Mouse (Mus musculus) layer of hippocampus, adult 11-12 months (tissue): ENCODE results near the gene Glt1d1.

ENCODE experiments used
- DNase-seq: peaks from one replicate; pipeline ENCODE4 v3.0.0; 2022; ENCODE audit warnings: low spot score

Glt1d1 gene

GRCm38 (mm10) chr5:127631671-127632070, 391 bp upstream of the Glt1d1 start:
- DNase-seq: no peak

- no peak for DNase-seq
These were observed 1.1 kb downstream of the Glt1d1 start for GRCm38 (mm10) chr5:127633188-127633587.

- DNase-seq: no peak
These were observed 1.6 kb downstream of the Glt1d1 start for GRCm38 (mm10) chr5:127633666-127634065.

GRCm38 (mm10) chr5:127637622-127638021, 5.6 kb downstream of the Glt1d1 start:
- no peak for DNase-seq

GRCm38 (mm10) chr5:127638177-127638576, 6.1 kb downstream of the Glt1d1 start:
- no peak for DNase-seq

- DNase-seq: no peak
These were observed 7.1 kb downstream of the Glt1d1 start for GRCm38 (mm10) chr5:127639067-127639605.

- DNase-seq: no peak
These were observed 7.6 kb downstream of the Glt1d1 start for GRCm38 (mm10) chr5:127639635-127640034.

GRCm38 (mm10) chr5:127640359-127640758, 8.3 kb downstream of the Glt1d1 start:
- DNase-seq: no peak

GRCm38 (mm10) chr5:127641185-127641958, 9.3 kb downstream of the Glt1d1 start:
- DNase-seq: no peak

- DNase-seq: peak; percentile 31
These were observed 16.0 kb downstream of the Glt1d1 start for GRCm38 (mm10) chr5:127648046-127648445.

- peak; percentile 27 for DNase-seq
These were observed 17.0 kb downstream of the Glt1d1 start for GRCm38 (mm10) chr5:127649077-127649476.

- no peak for DNase-seq
These were observed 26.2 kb downstream of the Glt1d1 start for GRCm38 (mm10) chr5:127658257-127658656.

GRCm38 (mm10) chr5:127659312-127659711, 27.2 kb downstream of the Glt1d1 start:
- DNase-seq: no peak

- no peak for DNase-seq
These were observed 28.2 kb downstream of the Glt1d1 start for GRCm38 (mm10) chr5:127660267-127660666.

- no peak for DNase-seq
These were observed 28.9 kb downstream of the Glt1d1 start for GRCm38 (mm10) chr5:127660979-127661378.

- DNase-seq: no peak
These were observed 41.9 kb downstream of the Glt1d1 start for GRCm38 (mm10) chr5:127673913-127674312.

GRCm38 (mm10) chr5:127677561-127677960, 45.5 kb downstream of the Glt1d1 start:
- DNase-seq: no peak

GRCm38 (mm10) chr5:127678501-127678900, 46.4 kb downstream of the Glt1d1 start:
- DNase-seq: no peak

- no peak for DNase-seq
These were observed 56.6 kb downstream of the Glt1d1 start for GRCm38 (mm10) chr5:127688568-127689170.

- no peak for DNase-seq
These were observed 59.0 kb downstream of the Glt1d1 start for GRCm38 (mm10) chr5:127691085-127691484.

GRCm38 (mm10) chr5:127691581-127691980, 59.5 kb downstream of the Glt1d1 start:
- DNase-seq: no peak

- DNase-seq: no peak
These were observed 63.8 kb downstream of the Glt1d1 start for GRCm38 (mm10) chr5:127695898-127696297.

GRCm38 (mm10) chr5:127696602-127697001, 64.5 kb downstream of the Glt1d1 start:
- DNase-seq: no peak
